Mouse (Mus musculus): ENCODE measurements at regions not wholly inside any gene's neighbourhood (a gene's known extent, or its start where the extent isn't known, plus 50 kb on each side); places are given as distances from the start of the nearest gene placed in this dataset.

GRCm38 (mm10) chr13:43975801-43976200, 191.2 kb downstream of the Cd83 start:
- 49% methylated on average over 7 of the region's 7 CpGs for WGBS
- no peak for ATAC-seq (ENCODE audit: insufficient number of reproducible peaks, low FRiP score, low TSS enrichment, low read depth)

GRCm38 (mm10) chr13:43976676-43977075, 192.1 kb downstream of the Cd83 start:
- H3K9me3 ChIP-seq (replicated peaks) = no peaks in the 10 kb centered on the region
- H3K4me1 ChIP-seq = no peaks in the 10 kb centered on the region
- H3K27me3 ChIP-seq = no peaks in the 10 kb centered on the region
- ATAC-seq (ENCODE audit: insufficient number of reproducible peaks, low FRiP score, low TSS enrichment, low read depth) = no peak
- H3K4me2 ChIP-seq (replicated peaks) = no peak overlapping the region
- H3K27ac ChIP-seq (replicated peaks) = no peak overlapping the region
- 73% methylated on average over 7 of the region's 7 CpGs for WGBS
- no peaks in the 10 kb centered on the region for H3K36me3 ChIP-seq
- no peak overlapping the region for H3K9ac ChIP-seq
- H3K4me3 ChIP-seq (replicated peaks) = no peak overlapping the region

More at GRCm38 (mm10) chr13:43975801-43976200, 191.2 kb downstream of the Cd83 start:
- no peak overlapping the region for H3K9ac ChIP-seq
- no peaks in the 10 kb centered on the region for H3K36me3 ChIP-seq
- no peaks in the 10 kb centered on the region for H3K4me1 ChIP-seq
- H3K4me3 ChIP-seq (replicated peaks) = no peak overlapping the region
- H3K4me2 ChIP-seq (replicated peaks) = no peak overlapping the region
- H3K9me3 ChIP-seq (replicated peaks) = no peaks in the 10 kb centered on the region
- H3K27me3 ChIP-seq = no peaks in the 10 kb centered on the region
- no peak overlapping the region for H3K27ac ChIP-seq (replicated peaks)

- Histone ChIP-seq H3K9me3 (replicated peaks) (no peaks in the 10 kb centered on the region), H3K9ac (no peak overlapping the region), H3K4me1 (peaks cover 7% of the 10 kb centered on the region; the same call in 1 of the 2 replicates), H3K27me3 (no peaks in the 10 kb centered on the region), H3K4me3 (replicated peaks) (no peak overlapping the region), H3K27ac (replicated peaks) (no peak overlapping the region), H3K36me3 (no peaks in the 10 kb centered on the region), H3K4me2 (replicated peaks) (no peak overlapping the region)
- ATAC-seq (ENCODE audit: insufficient number of reproducible peaks, low FRiP score, low TSS enrichment, low read depth) = no peak
- 55% methylated on average over 6 of the region's 6 CpGs for WGBS
These were observed 202.8 kb downstream of the Cd83 start for GRCm38 (mm10) chr13:43987338-43987737.

- WGBS = 77% methylated on average over 4 of the region's 4 CpGs
These were observed 203.8 kb downstream of the Cd83 start for GRCm38 (mm10) chr13:43988421-43988820.

GRCm38 (mm10) chr13:43990281-43991101, 205.9 kb downstream of the Cd83 start:
- 47% methylated on average over 16 of the region's 16 CpGs for WGBS
- Histone ChIP-seq H3K4me2 (replicated peaks) (no peak overlapping the region), H3K27me3 (no peaks in the 10 kb centered on the region), H3K4me1 (peaks cover 7% of the 10 kb centered on the region; the same call in 1 of the 2 replicates), H3K4me3 (replicated peaks) (no peak overlapping the region), H3K9ac (no peak overlapping the region), H3K9me3 (replicated peaks) (no peaks in the 10 kb centered on the region), H3K27ac (replicated peaks) (no peak overlapping the region), H3K36me3 (no peaks in the 10 kb centered on the region)
- ATAC-seq (ENCODE audit: insufficient number of reproducible peaks, low FRiP score, low TSS enrichment, low read depth) = no peak

More at GRCm38 (mm10) chr13:43988421-43988820, 203.8 kb downstream of the Cd83 start:
- no peaks in the 10 kb centered on the region for H3K36me3 ChIP-seq
- no peak overlapping the region for H3K9ac ChIP-seq
- no peak overlapping the region for H3K27ac ChIP-seq (replicated peaks)
- no peaks in the 10 kb centered on the region for H3K27me3 ChIP-seq
- H3K9me3 ChIP-seq (replicated peaks) = no peaks in the 10 kb centered on the region
- H3K4me3 ChIP-seq (replicated peaks) = no peak overlapping the region
- no peak for ATAC-seq (ENCODE audit: insufficient number of reproducible peaks, low FRiP score, low TSS enrichment, low read depth)
- no peak overlapping the region for H3K4me2 ChIP-seq (replicated peaks)
- H3K4me1 ChIP-seq = peaks cover 7% of the 10 kb centered on the region; the same call in 1 of the 2 replicates

- Histone ChIP-seq H3K4me2 (replicated peaks) (no peak overlapping the region), H3K27ac (replicated peaks) (no peak overlapping the region)
- WGBS = 64% methylated on average over 5 of the region's 5 CpGs
These were observed 207.2 kb downstream of the Cd83 start for GRCm38 (mm10) chr13:43991774-43992173.

GRCm38 (mm10) chr13:43992968-43993367, 208.4 kb downstream of the Cd83 start:
- no peak for ATAC-seq (ENCODE audit: insufficient number of reproducible peaks, low FRiP score, low TSS enrichment, low read depth)
- no peak overlapping the region for H3K4me2 ChIP-seq (replicated peaks)
- H3K4me1 ChIP-seq = peaks cover 7% of the 10 kb centered on the region; the same call in 1 of the 2 replicates

More at GRCm38 (mm10) chr13:43991774-43992173, 207.2 kb downstream of the Cd83 start:
- Histone ChIP-seq H3K9ac (no peak overlapping the region), H3K4me1 (peaks cover 7% of the 10 kb centered on the region; the same call in 1 of the 2 replicates), H3K36me3 (no peaks in the 10 kb centered on the region), H3K27me3 (no peaks in the 10 kb centered on the region), H3K9me3 (replicated peaks) (no peaks in the 10 kb centered on the region), H3K4me3 (replicated peaks) (no peak overlapping the region)
- no peak for ATAC-seq (ENCODE audit: insufficient number of reproducible peaks, low FRiP score, low TSS enrichment, low read depth)

GRCm38 (mm10) chr13:43994361-43994760, 209.8 kb downstream of the Cd83 start:
- Histone ChIP-seq H3K27me3 (no peaks in the 10 kb centered on the region), H3K4me2 (replicated peaks) (no peak overlapping the region), H3K4me1 (peaks cover 7% of the 10 kb centered on the region; the same call in 1 of the 2 replicates), H3K36me3 (no peaks in the 10 kb centered on the region), H3K9me3 (replicated peaks) (no peaks in the 10 kb centered on the region), H3K9ac (no peak overlapping the region), H3K27ac (replicated peaks) (no peak overlapping the region), H3K4me3 (replicated peaks) (no peak overlapping the region)
- ATAC-seq (ENCODE audit: insufficient number of reproducible peaks, low FRiP score, low TSS enrichment, low read depth) = no peak
- 79% methylated on average over 4 of the region's 4 CpGs for WGBS

More at GRCm38 (mm10) chr13:43992968-43993367, 208.4 kb downstream of the Cd83 start:
- H3K27ac ChIP-seq (replicated peaks) = no peak overlapping the region
- H3K4me3 ChIP-seq (replicated peaks) = no peak overlapping the region
- H3K36me3 ChIP-seq = no peaks in the 10 kb centered on the region
- no peak overlapping the region for H3K9ac ChIP-seq
- H3K9me3 ChIP-seq (replicated peaks) = no peaks in the 10 kb centered on the region
- no peaks in the 10 kb centered on the region for H3K27me3 ChIP-seq

- no peak overlapping the region for H3K4me3 ChIP-seq (replicated peaks)
- no peaks in the 10 kb centered on the region for H3K9me3 ChIP-seq (replicated peaks)
- no peaks in the 10 kb centered on the region for H3K27me3 ChIP-seq
- no peak overlapping the region for H3K4me2 ChIP-seq (replicated peaks)
- no peak overlapping the region for H3K27ac ChIP-seq (replicated peaks)
- no peak overlapping the region for H3K9ac ChIP-seq
- no peaks in the 10 kb centered on the region for H3K36me3 ChIP-seq
- peaks cover 6% of the 10 kb centered on the region; the same call in 1 of the 2 replicates for H3K4me1 ChIP-seq
- ATAC-seq (ENCODE audit: insufficient number of reproducible peaks, low FRiP score, low TSS enrichment, low read depth) = no peak
- WGBS = 71% methylated on average over 3 of the region's 3 CpGs
These were observed 211.0 kb downstream of the Cd83 start for GRCm38 (mm10) chr13:43995623-43996022.

- Histone ChIP-seq H3K27me3 (no peaks in the 10 kb centered on the region), H3K4me3 (replicated peaks) (no peak overlapping the region), H3K36me3 (no peaks in the 10 kb centered on the region), H3K4me1 (no peaks in the 10 kb centered on the region), H3K9ac (no peak overlapping the region), H3K9me3 (replicated peaks) (no peaks in the 10 kb centered on the region), H3K27ac (replicated peaks) (no peak overlapping the region), H3K4me2 (replicated peaks) (no peak overlapping the region)
- ATAC-seq (ENCODE audit: insufficient number of reproducible peaks, low FRiP score, low TSS enrichment, low read depth) = no peak
- 72% methylated on average over 12 of the region's 12 CpGs for WGBS
These were observed 217.4 kb downstream of the Cd83 start for GRCm38 (mm10) chr13:44001861-44002545.

GRCm38 (mm10) chr13:44012868-44013267, 228.3 kb downstream of the Cd83 start:
- H3K9ac ChIP-seq = no peak overlapping the region
- no peaks in the 10 kb centered on the region for H3K9me3 ChIP-seq (replicated peaks)
- WGBS = 82% methylated on average over 2 of the region's 2 CpGs
- H3K4me1 ChIP-seq = no peaks in the 10 kb centered on the region
- no peak overlapping the region for H3K27ac ChIP-seq (replicated peaks)
- no peak overlapping the region for H3K4me2 ChIP-seq (replicated peaks)
- ATAC-seq (ENCODE audit: insufficient number of reproducible peaks, low FRiP score, low TSS enrichment, low read depth) = no peak
- no peaks in the 10 kb centered on the region for H3K27me3 ChIP-seq
- no peak overlapping the region for H3K4me3 ChIP-seq (replicated peaks)
- no peaks in the 10 kb centered on the region for H3K36me3 ChIP-seq

Data from embryonic facial prominence, embryonic 15.5 days (tissue).